Mouse (Mus musculus) layer of hippocampus, postnatal 10 days (tissue): Measurements from ENCODE around the gene Alkal2. TPM values are rescaled to one million over a fixed set of nuclear protein-coding genes. Genes with fewer than 3 reads are reported as not detected.

ENCODE experiments used
- DNase-seq, 2 experiments: peaks; one replicate each; pipeline ENCODE4 v3.0.0; 2021; ENCODE audit warnings: low spot score in 2 of 2
- long read RNA-seq: library from polyadenylated mRNA; stranded (forward); transcript quantifications from one replicate; pipeline ENCODE4 v2.0.0, GENCODE M21; 2023
- total RNA-seq, 2 experiments: library from RNA; stranded (reverse); gene quantifications; 2 replicates each; pipeline ENCODE4 v1.2.3; 2021

Gene Alkal2
- total RNA-seq, result 1 to 10 TPM; 3.5 to 5.2 TPM
- long read RNA-seq, partial matches to known transcripts, result 0 of 6 reads
- long read RNA-seq, other reads (novel, unspliced or antisense), result 2 of 6 reads

GRCm38 (mm10) chr12:30883986-30884621 is at the start of gene Alkal2:
Alkal2 (plus strand) TSS chr12:30884322.
- peak; percentile 21 to 47 for DNase-seq

GRCm38 (mm10) chr12:30848521-30848920 is 35.6 kb upstream of the Alkal2 start:
- DNase-seq, result no peak

- peak; percentile 52 to 68 for DNase-seq
Observed at GRCm38 (mm10) chr12:30850902-30851301, 33.2 kb upstream of the Alkal2 start.

GRCm38 (mm10) chr12:30851871-30852270 is 32.3 kb upstream of the Alkal2 start:
- DNase-seq, result peak; percentile 13 to 31

GRCm38 (mm10) chr12:30855442-30856159 is 28.5 kb upstream of the Alkal2 start:
- no peak for DNase-seq

- no peak for DNase-seq
Observed at GRCm38 (mm10) chr12:30856172-30856571, 27.9 kb upstream of the Alkal2 start.

- no peak for DNase-seq
Observed at GRCm38 (mm10) chr12:30864347-30864746, 19.8 kb upstream of the Alkal2 start.

- no peak for DNase-seq
Observed at GRCm38 (mm10) chr12:30865781-30866180, 18.3 kb upstream of the Alkal2 start.

- peak in 1 of 2 experiments; percentile 36 for DNase-seq
Observed at GRCm38 (mm10) chr12:30879447-30879846, 4.7 kb upstream of the Alkal2 start.

GRCm38 (mm10) chr12:30883592-30883985 is 533 bp upstream of the Alkal2 start:
- no peak for DNase-seq

GRCm38 (mm10) chr12:30884622-30885230 is 604 bp downstream of the Alkal2 start:
- DNase-seq, result peak in 1 of 2 experiments; percentile 21

- DNase-seq, result no peak
Observed at GRCm38 (mm10) chr12:30885891-30886290, 1.8 kb downstream of the Alkal2 start.

GRCm38 (mm10) chr12:30888003-30888402 is 3.9 kb downstream of the Alkal2 start:
- DNase-seq, result no peak

- peak; percentile 73 to 79 for DNase-seq
Observed at GRCm38 (mm10) chr12:30890067-30890466, 5.9 kb downstream of the Alkal2 start.

- no peak for DNase-seq
Observed at GRCm38 (mm10) chr12:30891438-30891837, 7.3 kb downstream of the Alkal2 start.

- DNase-seq, result no peak
Observed at GRCm38 (mm10) chr12:30897039-30897438, 12.9 kb downstream of the Alkal2 start.

- DNase-seq, result no peak
Observed at GRCm38 (mm10) chr12:30908658-30909057, 24.5 kb downstream of the Alkal2 start.

- no peak for DNase-seq
Observed at GRCm38 (mm10) chr12:30909881-30910280, 25.8 kb downstream of the Alkal2 start.

- DNase-seq, result no peak
Observed at GRCm38 (mm10) chr12:30910860-30911259, 26.7 kb downstream of the Alkal2 start.

- DNase-seq, result peak; percentile 96 to 98
Observed at GRCm38 (mm10) chr12:30911261-30912047, 27.3 kb downstream of the Alkal2 start, which contains the start of the genes Acp1 and Sh3yl1. Acp1 (minus strand) TSS chr12:30911589. Sh3yl1 (plus strand) TSS chr12:30911668.

GRCm38 (mm10) chr12:30912048-30912381 is 27.9 kb downstream of the Alkal2 start:
- DNase-seq, result peak in 1 of 2 experiments; percentile 54
